Mouse (Mus musculus): ENCODE results near the gene Foxd1. TPM values are rescaled to one million over a fixed set of nuclear protein-coding genes. Genes with fewer than 3 reads are reported as not detected.

Gene Foxd1
- total and polyA plus RNA-seq, 2 experiments from 2014 or later = not detected

DNA sequence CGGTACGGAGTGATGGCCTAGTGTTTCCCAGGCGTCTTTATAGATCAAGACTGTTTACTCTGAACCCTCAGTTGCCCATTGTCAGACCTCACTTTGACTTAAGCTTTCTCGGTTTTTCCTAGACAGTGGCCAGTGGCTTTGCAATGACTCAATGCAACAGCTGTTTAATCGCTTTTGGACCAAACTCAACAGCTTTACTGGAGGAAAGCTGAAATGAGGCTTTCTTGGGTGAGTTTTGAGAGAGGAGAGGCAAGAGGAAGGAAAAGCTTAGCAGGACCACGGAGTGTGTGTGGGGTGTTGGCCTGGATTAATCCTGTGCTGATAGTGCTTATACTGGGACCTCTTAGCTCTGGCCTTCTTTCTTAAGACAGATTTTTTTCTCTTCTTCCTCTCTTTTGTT, 36.3 kb downstream of the Foxd1 start:
- Histone ChIP-seq H3K4me3 (ENCODE audit: low read depth, low read length) (peak overlapping the region; percentile 50; the same call in 1 of the 2 replicates), H3K27ac (ENCODE audit: low read depth) (no peak overlapping the region), H3K9ac (replicated peaks; ENCODE audit: low read depth, low read length) (no peak overlapping the region), H3K36me3 (replicated peaks; ENCODE audit: control insufficient read depth, insufficient read depth, low read length) (no peaks in the 10 kb centered on the region), H3K9me3 (replicated peaks; ENCODE audit: control insufficient read depth, low read length) (0 out of 2 replicates have a peak, but pooled peaks cover 6% of the 10 kb centered on the region), H3K4me1 (ENCODE audit: control insufficient read depth, insufficient read depth) (0 out of 2 replicates have a peak, but pooled peaks cover 4% of the 10 kb centered on the region), H3K27me3 (ENCODE audit: control insufficient read depth, insufficient read depth, low read length) (peaks cover 69% of the 10 kb centered on the region), H3K4me2 (ENCODE audit: low read depth, low read length) (peak overlapping the region; percentile 71)
- DNase-seq (ENCODE audit: low spot score) = no peak
- no peak for ATAC-seq (ENCODE audit: insufficient read depth, low read depth)
- TF ChIP-seq CTCF (IDR thresholded peaks at IDR 0.05; ENCODE audit: low read depth) (no peak), EP300 (IDR thresholded peaks at IDR 0.05; ENCODE audit: low read depth) (no peak)
- WGBS = 21% methylated on average over 6 of the region's 6 CpGs

DNA sequence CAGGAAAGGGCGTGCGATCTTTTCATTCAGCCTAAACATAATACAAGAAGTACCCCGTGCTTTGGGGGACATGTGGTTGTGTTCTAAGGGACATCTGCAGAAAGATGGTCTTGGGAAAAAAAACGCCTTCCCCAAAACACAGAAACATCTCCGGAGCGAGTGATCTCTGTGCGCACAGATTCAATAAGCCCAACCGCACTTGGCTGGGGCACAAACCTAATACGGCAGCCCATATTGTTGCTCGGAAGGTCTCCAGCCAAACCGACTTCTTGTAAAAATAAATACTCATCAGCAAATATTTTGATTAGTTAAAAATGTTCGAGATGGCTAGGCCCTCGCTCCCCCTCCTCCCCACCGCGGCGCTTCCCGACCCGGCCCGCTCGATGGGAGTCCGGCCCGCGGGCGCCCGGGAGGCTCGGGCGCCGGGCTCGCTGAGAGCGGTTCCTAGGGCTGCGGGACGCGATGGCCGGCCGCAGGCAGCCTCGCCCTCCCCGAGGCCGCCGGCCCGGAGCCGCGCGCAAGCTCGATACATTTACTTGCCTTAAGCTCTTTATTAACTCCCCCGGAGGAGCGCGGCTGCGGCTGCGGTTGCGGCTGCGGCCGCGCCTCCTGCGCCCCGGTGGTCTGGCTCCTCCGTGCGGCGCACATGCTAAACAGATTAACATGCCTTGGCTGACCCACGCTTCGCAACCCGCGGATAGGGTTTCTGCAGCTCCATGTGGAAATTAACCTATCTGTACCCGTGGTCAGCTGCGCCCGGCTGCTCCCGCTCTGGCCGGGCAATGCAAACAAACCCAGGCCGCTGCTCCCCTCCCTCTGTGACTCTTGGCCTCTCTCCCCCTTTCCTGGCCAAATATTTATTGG, 37.0 kb downstream of the Foxd1 start:
- Histone ChIP-seq H3K9me3 (replicated peaks; ENCODE audit: control insufficient read depth, low read length) (0 out of 2 replicates have a peak, but pooled peaks cover 6% of the 10 kb centered on the region), H3K9ac (replicated peaks; ENCODE audit: low read depth, low read length) (no peak overlapping the region; the same call in 1 of the 2 replicates), H3K4me3 (ENCODE audit: low read depth, low read length) (peak overlapping the region; percentile 50), H3K4me2 (ENCODE audit: low read depth, low read length) (peak overlapping the region; percentile 71), H3K4me1 (ENCODE audit: control insufficient read depth, insufficient read depth) (0 out of 2 replicates have a peak, but pooled peaks cover 4% of the 10 kb centered on the region), H3K27me3 (ENCODE audit: control insufficient read depth, insufficient read depth, low read length) (peaks cover 69% of the 10 kb centered on the region), H3K27ac (ENCODE audit: low read depth) (no peak overlapping the region), H3K36me3 (replicated peaks; ENCODE audit: control insufficient read depth, insufficient read depth, low read length) (no peaks in the 10 kb centered on the region)
- WGBS = 3% methylated on average over 65 of the region's 68 CpGs
- TF ChIP-seq EP300 (IDR thresholded peaks at IDR 0.05; ENCODE audit: low read depth) (no peak), CTCF (IDR thresholded peaks at IDR 0.05; ENCODE audit: low read depth) (no peak)
- ATAC-seq (ENCODE audit: insufficient read depth, low read depth) = peak; percentile 53
- DNase-seq (ENCODE audit: low spot score) = no peak

DNA sequence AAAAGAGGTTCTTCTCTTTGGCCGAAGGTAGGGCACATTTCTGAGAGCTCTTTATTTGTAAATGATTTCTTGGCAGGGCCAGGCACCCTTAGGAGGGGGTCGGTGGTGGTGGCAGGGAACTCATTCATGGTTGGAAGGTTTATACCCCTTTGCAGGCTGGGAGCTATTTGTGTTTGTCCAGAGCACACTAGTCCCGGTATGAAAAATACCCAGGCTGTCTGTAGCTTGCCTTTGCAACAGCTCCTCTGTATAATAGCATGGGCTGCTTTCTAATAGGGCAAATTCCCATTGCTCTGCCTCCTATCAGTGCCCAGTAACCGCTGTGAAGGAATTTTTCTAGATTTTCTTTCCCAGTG, 37.6 kb downstream of the Foxd1 start:
- Histone ChIP-seq H3K27me3 (ENCODE audit: control insufficient read depth, insufficient read depth, low read length) (peaks cover 69% of the 10 kb centered on the region), H3K9ac (replicated peaks; ENCODE audit: low read depth, low read length) (no peak overlapping the region)

GRCm38 (mm10) chr13:98392031-98392430, 38.0 kb downstream of the Foxd1 start:
- WGBS = 56% methylated on average over 6 of the region's 6 CpGs
- H3K4me2 ChIP-seq (ENCODE audit: low read depth, low read length) = no peak overlapping the region
- H3K27ac ChIP-seq (ENCODE audit: low read depth) = no peak overlapping the region
- H3K4me1 ChIP-seq (ENCODE audit: control insufficient read depth, insufficient read depth) = 0 out of 2 replicates have a peak, but pooled peaks cover 4% of the 10 kb centered on the region
- no peak overlapping the region for H3K9ac ChIP-seq (replicated peaks; ENCODE audit: low read depth, low read length)
- TF ChIP-seq CTCF (IDR thresholded peaks at IDR 0.05; ENCODE audit: low read depth) (no peak), EP300 (IDR thresholded peaks at IDR 0.05; ENCODE audit: low read depth) (no peak)
- H3K36me3 ChIP-seq (replicated peaks; ENCODE audit: control insufficient read depth, insufficient read depth, low read length) = no peaks in the 10 kb centered on the region
- no peak overlapping the region for H3K4me3 ChIP-seq (ENCODE audit: low read depth, low read length)
- H3K27me3 ChIP-seq (ENCODE audit: control insufficient read depth, insufficient read depth, low read length) = peaks cover 69% of the 10 kb centered on the region
- ATAC-seq (ENCODE audit: insufficient read depth, low read depth) (no peak), DNase-seq (ENCODE audit: low spot score) (no peak)
- no peaks in the 10 kb centered on the region for H3K9me3 ChIP-seq (replicated peaks; ENCODE audit: control insufficient read depth, low read length)

More for the DNA sequence above, 37.6 kb downstream of the Foxd1 start:
- Histone ChIP-seq H3K36me3 (replicated peaks; ENCODE audit: control insufficient read depth, insufficient read depth, low read length) (no peaks in the 10 kb centered on the region), H3K4me3 (ENCODE audit: low read depth, low read length) (peak overlapping the region; percentile 50), H3K27ac (ENCODE audit: low read depth) (no peak overlapping the region), H3K4me1 (ENCODE audit: control insufficient read depth, insufficient read depth) (0 out of 2 replicates have a peak, but pooled peaks cover 4% of the 10 kb centered on the region), H3K9me3 (replicated peaks; ENCODE audit: control insufficient read depth, low read length) (0 out of 2 replicates have a peak, but pooled peaks cover under 1% of the 10 kb centered on the region), H3K4me2 (ENCODE audit: low read depth, low read length) (peak overlapping the region; percentile 71; the same call in 1 of the 2 replicates)
- TF ChIP-seq EP300 (IDR thresholded peaks at IDR 0.05; ENCODE audit: low read depth) (no peak), CTCF (IDR thresholded peaks at IDR 0.05; ENCODE audit: low read depth) (no peak)
- WGBS = 17% methylated on average over 4 of the region's 4 CpGs
- ATAC-seq (ENCODE audit: insufficient read depth, low read depth) = no peak
- no peak for DNase-seq (ENCODE audit: low spot score)

DNA sequence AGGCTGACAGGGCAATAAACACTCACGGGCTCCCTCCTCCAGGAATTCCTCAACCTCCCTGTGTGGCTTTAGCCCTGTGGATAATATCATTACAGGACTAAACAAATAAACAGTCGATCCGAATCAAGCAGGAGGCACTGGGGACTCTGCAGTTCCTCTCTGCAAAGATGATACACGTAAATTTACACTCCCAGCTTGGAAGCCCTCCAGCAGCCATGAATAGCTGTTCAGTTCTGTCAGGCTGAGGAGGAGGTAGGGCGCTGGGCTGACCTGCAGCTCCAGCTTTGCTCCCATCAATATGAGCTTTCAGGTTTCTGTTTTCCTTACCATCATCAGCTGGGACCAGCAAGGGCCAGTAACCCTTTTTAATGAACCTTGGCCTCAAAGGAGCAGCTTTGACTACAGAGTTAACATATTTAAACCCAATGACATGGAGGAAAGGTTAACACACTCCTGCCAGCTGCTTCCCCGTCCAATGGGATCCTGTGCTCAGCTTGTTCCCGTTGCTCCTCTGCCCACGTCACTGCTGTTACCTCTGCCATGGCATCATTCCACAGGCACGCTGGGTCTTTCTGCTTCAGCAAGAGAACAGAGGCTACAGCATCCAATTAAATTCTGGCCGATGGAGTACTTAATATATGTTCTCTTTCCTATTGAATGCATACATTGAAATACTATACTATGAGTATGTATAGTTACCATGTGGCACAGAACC, 39.5 kb downstream of the Foxd1 start:
- H3K27me3 ChIP-seq (ENCODE audit: control insufficient read depth, insufficient read depth, low read length) = peaks cover 63% of the 10 kb centered on the region
- WGBS = 26% methylated on average over 10 of the region's 10 CpGs
- TF ChIP-seq CTCF (IDR thresholded peaks at IDR 0.05; ENCODE audit: low read depth) (no peak), EP300 (IDR thresholded peaks at IDR 0.05; ENCODE audit: low read depth) (no peak)
- H3K9ac ChIP-seq (replicated peaks; ENCODE audit: low read depth, low read length) = no peak overlapping the region
- no peak overlapping the region for H3K27ac ChIP-seq (ENCODE audit: low read depth)
- H3K4me2 ChIP-seq (ENCODE audit: low read depth, low read length) = peak overlapping the region; percentile 28
- no peaks in the 10 kb centered on the region for H3K36me3 ChIP-seq (replicated peaks; ENCODE audit: control insufficient read depth, insufficient read depth, low read length)
- 0 out of 2 replicates have a peak, but pooled peaks cover 4% of the 10 kb centered on the region for H3K4me1 ChIP-seq (ENCODE audit: control insufficient read depth, insufficient read depth)
- H3K4me3 ChIP-seq (ENCODE audit: low read depth, low read length) = peak overlapping the region; percentile 9; the same call in 1 of the 2 replicates
- H3K9me3 ChIP-seq (replicated peaks; ENCODE audit: control insufficient read depth, low read length) = no peaks in the 10 kb centered on the region
- ATAC-seq (ENCODE audit: insufficient read depth, low read depth) (no peak), DNase-seq (ENCODE audit: low spot score) (no peak)

Other genes starting within 250 kb of the Foxd1 start
- gene Arhgef28, start 147.8 kb upstream of the Foxd1 start, total RNA-seq (2014; rRNA removed; ENCODE audit: low replicate concordance) = 10.5 and 16.2 TPM in 2 replicates
- 6.9 and 7.2 TPM in 2 replicates for gene Arhgef28, start 147.8 kb upstream of the Foxd1 start, polyA plus RNA-seq (2015; fragmentation: Nextera tagmentation; extraction: Ambion mirVana)
- gene Utp15, start 91.2 kb upstream of the Foxd1 start, total RNA-seq (2014; rRNA removed; ENCODE audit: low replicate concordance) = 8.5 and 13.9 TPM in 2 replicates
- gene Utp15, start 91.2 kb upstream of the Foxd1 start, polyA plus RNA-seq (2015; fragmentation: Nextera tagmentation; extraction: Ambion mirVana) = 6.5 and 7.7 TPM in 2 replicates
- 12.3 and 40.9 TPM in 2 replicates for gene Ankra2, start 91.2 kb upstream of the Foxd1 start, total RNA-seq (2014; rRNA removed; ENCODE audit: low replicate concordance)
- gene Ankra2, start 91.2 kb upstream of the Foxd1 start, polyA plus RNA-seq (2015; fragmentation: Nextera tagmentation; extraction: Ambion mirVana) = 18.5 and 19.3 TPM in 2 replicates
- not detected in 2 replicates for gene Gm21976, start 74.4 kb upstream of the Foxd1 start, total RNA-seq (2014; rRNA removed; ENCODE audit: low replicate concordance)
- 0.16 TPM in 1 of 2 replicates, not detected in the other for gene Gm21976, start 74.4 kb upstream of the Foxd1 start, polyA plus RNA-seq (2015; fragmentation: Nextera tagmentation; extraction: Ambion mirVana)
- 208 and 210 TPM in 2 replicates for gene Btf3, start 37.2 kb upstream of the Foxd1 start, total RNA-seq (2014; rRNA removed; ENCODE audit: low replicate concordance)
- 384 and 393 TPM in 2 replicates for gene Btf3, start 37.2 kb upstream of the Foxd1 start, polyA plus RNA-seq (2015; fragmentation: Nextera tagmentation; extraction: Ambion mirVana)
- 13.1 TPM in 1 of 2 replicates, not detected in the other for gene Gm10320, start 137.8 kb downstream of the Foxd1 start, total RNA-seq (2014; rRNA removed; ENCODE audit: low replicate concordance)
- 0.27 and 0.66 TPM in 2 replicates for gene Gm10320, start 137.8 kb downstream of the Foxd1 start, polyA plus RNA-seq (2015; fragmentation: Nextera tagmentation; extraction: Ambion mirVana)